Mouse (Mus musculus): ENCODE measurements around the gene Hgfac.

DNA sequence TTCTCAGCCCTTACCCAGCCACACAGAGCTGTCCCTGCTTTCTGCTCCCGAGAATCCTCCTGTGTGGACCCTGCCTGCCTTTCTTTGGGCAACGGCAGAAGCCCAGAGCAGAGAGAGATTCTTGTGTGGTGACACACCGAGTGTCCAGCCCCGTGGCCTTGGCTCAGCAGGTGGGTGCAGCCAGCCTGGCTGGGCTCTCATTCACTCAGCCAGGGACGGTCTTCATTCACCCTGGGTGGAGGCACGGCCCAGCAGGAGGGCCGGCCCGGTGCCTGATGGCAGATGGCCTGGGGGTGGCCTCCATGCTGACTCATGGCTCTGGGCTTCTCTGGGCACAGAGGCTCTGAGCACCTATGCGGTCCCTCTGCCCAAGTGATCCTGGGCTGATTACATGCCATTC lies 32.7 kb downstream of the Hgfac start:
- TF ChIP-seq CTCF (IDR thresholded peaks at IDR 0.05; ENCODE audit: low read depth, low read length) (no peak), POLR2A (IDR thresholded peaks at IDR 0.05; ENCODE audit: borderline replicate concordance, low read depth, low read length) (no peak)

Data from bone marrow macrophage, adult 2 months (primary cell).